Mouse (Mus musculus): ENCODE measurements around the gene Eif6.

GRCm38 (mm10) chr2:155805925-155806255, 20.8 kb downstream of the Eif6 start:
- TF ChIP-seq CTCF (IDR thresholded peaks at IDR 0.05; ENCODE audit: control insufficient read depth, insufficient read depth, insufficient read length) (no peak), USF1 (IDR thresholded peaks at IDR 0.05; ENCODE audit: low read depth) (no peak), CEBPB (IDR thresholded peaks at IDR 0.05; ENCODE audit: low read depth) (no peak)
